Mouse (Mus musculus) bone marrow, adult 2 months (tissue): ENCODE data around the gene Rpl13a.

ENCODE experiments used
- CTCF ChIP-seq: fragments of 200-500 bp; IDR thresholded peaks from 2 replicates; pipeline ENCODE4 v1.5.1; 2011; ENCODE audit warnings: low read length, control low read depth; ENCODE audit not compliant: control insufficient read depth, insufficient read depth
- POLR2A ChIP-seq: fragments of 200-500 bp; IDR thresholded peaks from 2 replicates; pipeline ENCODE4 v1.6.1; 2011; ENCODE audit warnings: low read depth, mild to moderate bottlenecking, control low read depth, low read length, borderline replicate concordance; ENCODE audit not compliant: control insufficient read depth

DNA sequence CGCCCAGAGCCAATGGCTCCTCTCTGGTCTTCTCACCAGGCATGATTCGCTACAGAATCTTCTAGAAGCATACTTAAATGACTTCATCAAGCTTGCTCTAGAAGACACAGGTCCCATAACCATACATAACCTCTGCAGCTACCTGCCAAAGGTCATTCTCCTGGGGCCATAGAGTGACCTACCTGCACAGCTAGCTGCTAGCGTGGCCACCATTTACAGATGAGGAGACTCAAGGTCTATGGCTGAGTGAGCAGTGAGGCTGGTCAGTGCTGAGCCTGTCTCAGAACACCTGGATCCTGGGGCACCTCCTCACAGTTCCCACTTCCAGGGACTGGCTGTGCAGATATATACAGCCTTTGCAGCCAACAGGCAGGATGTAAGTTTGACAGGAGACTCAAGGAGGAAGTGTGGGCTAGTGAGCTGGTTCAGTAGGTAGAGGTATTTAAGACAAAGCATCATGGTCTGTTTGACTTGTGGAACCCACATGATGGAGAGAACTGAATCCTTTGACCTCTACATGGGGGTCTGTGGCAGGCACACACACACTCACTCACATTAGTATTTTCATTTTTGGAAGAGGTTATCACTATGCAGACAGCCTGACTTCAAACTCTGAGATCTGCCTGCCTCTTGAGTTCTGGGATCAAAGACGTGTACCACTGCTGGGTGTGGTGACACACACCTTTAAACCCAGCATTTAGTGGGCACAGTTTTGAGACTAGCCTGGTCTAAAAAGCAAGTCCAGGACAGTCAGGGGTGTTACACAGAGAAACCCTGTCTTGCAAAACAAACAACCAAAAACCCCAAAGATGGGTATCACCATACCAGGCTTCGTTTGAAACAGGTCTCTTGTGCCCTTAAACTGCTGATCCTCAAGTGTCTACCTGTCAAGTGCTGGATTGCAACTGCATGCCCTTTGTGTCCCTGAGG, 8.5 kb downstream of the Rpl13a start:
- no peak for TF ChIP-seq CTCF
- no peak for TF ChIP-seq POLR2A
